Mouse (Mus musculus): ENCODE data around the gene Plvap.
"Not testable (repeated sequence)": the region's sequence is repeated elsewhere in the genome, so short reads cannot be mapped to it uniquely, and the experiment has no call there.

Gene Plvap

DNA sequence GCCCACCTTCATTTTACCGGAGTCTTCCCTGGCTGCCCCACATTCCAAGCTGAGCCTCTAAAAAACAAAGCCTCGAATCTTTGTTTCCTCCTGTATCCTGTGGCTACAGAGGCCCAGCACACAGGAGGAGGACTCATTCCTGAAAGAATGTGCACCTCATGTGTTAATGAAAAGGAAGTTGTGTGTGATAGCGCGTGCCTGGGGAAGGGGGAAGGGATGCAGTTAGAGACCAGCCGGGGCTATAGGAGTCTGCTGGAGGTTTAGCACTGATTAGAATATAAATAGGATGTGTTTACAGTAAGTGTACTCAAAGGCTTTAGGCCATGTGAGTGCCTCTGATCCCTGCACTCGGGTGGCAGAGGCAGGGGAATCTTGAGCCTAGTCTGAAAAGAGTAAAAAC is 14.7 kb upstream of the Plvap start:
- DNase-seq (ENCODE audit: low spot score in 2 of 2), result no peak

DNA sequence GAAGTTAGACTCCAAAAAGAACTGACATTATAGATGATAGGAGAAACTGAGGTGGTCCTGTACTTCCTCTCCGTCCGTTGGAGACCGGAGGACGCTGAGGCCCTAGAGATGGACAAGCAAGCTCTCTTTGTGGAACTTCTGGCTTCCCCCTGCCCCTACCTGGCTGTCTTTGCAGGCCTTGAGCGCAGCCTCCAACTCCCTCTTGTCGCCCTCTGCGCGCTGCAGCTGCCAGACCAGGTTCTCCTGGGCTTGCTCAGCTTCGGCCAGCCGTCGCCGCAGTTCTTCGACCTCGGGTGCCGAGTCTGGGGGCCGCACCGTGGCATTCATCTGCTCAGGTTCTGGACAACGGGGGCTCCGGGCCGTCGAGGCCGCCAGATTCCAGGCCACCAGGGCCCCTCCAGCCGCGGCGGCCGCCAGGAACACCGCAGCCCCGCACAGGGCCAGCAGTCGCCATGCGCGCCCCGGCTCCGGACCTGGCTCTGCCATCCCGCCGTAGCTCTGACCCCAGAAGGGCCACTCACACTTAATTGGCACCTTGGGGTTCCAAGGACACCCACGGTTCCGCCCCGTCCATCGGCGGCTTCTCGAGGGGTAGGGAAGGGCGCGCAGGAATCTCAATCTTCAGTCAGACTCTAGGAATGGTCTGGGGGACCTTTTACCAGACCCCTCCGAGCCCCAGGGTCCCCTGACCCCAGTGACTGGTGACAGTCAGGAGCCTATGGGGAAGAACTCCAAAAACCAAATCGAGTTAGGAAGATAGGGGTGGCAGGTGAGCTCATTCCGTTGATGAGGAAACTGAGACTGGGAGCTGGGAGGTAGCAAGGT is 13.9 kb upstream of the Plvap start, which contains the start of gene Ccdc194:
Ccdc194 (minus strand) TSS at position 486 of the 825 bp plus-strand sequence.
- no peak for DNase-seq (ENCODE audit: low spot score in 2 of 2)

DNA sequence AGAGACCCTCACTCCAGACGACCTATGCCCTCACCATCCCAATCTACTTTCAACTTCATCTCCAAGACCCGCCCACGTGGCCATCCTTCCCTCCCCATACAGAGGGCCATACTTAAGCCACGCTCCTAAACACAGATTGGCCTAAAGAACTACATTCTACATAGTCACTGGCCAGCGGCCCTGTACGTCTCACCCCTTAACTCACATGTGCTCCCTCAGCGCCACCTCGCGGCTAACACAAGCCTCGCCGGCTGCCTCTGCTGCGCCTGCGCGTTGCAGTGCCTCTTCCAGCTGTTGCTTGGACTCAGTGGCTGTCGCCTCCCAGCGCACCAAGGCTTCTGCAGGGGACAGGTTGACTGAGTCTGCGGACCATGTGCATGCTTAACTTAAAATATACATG is 10.1 kb upstream of the Plvap start:
- DNase-seq (ENCODE audit: low spot score in 2 of 2), result peak; percentile 80 to 87

DNA sequence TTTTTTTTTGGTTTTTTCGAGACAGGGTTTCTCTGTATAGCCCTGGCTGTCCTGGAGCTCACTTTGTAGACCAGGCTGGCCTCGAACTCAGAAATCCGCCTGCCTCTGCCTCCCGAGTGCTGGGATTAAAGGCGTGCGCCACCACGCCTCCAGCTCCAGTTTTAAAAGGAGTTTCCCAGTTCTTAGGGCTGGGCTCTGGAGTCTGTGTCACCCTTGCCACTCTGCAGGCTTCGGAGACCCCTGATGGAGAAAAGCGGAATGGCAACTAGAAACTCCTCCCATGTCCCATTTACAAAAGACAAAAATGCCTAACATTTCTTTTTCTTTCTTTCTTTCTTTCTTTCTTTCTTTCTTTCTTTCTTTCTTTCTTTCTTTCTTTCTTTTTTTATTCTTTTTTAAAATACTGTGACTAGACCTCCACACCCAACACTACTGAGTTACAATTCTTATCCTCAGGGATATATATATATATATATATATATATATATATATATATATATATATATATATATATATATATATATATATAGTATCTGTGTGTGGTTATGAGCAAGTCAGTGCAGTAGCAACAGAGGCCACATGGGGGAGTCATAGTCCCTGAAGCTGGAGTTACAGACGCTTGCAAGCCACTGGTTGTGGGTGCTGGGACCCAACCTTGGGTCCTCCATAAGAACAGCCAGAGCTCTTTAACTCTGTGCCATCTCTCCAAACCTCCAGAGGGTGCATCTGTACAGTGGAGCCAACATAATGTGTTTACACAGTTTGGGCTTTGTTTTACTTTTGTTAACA is 7.7 kb upstream of the Plvap start:
- DNase-seq (ENCODE audit: low spot score in 2 of 2), result not testable (repeated sequence)

DNA sequence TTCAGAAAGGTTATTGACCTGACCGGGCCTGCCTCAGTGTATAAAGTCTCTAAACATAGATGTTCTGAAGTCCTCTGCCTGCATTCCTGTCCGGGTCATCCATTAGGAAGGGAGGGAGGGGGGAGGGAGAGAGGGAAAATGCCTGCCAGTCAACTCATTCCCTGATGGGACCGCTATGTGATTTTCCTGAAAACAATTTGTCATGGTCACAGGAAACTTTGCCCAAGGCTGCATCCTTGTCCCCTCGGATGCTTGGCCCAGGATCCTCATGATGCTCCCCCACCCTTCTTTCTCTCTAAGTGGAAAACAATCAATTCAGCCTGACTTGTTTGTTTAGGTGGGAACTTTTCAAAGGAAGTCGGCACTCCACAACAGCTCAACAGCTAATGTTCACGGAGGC is 5.2 kb upstream of the Plvap start:
- no peak for DNase-seq (ENCODE audit: low spot score in 2 of 2)

DNA sequence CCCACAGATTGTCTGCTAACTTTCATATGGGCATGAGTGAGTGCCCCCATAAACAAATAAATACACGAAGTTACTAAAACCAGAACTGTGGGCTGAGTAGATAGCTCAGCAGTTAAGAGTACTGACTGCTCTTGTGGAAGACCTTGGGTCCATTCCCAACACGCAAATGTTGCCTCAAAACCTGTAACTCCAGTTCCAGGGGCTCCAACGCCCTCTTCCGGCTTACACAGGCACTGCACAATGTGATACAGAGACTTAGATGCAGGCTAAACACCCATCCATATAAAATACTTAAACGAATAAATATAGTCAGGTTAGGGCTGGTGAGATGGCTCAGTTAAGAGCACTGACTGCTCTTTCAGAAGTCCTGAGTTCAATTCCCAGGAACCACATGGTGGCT is 3.5 kb upstream of the Plvap start:
- no peak for DNase-seq (ENCODE audit: low spot score in 2 of 2)

DNA sequence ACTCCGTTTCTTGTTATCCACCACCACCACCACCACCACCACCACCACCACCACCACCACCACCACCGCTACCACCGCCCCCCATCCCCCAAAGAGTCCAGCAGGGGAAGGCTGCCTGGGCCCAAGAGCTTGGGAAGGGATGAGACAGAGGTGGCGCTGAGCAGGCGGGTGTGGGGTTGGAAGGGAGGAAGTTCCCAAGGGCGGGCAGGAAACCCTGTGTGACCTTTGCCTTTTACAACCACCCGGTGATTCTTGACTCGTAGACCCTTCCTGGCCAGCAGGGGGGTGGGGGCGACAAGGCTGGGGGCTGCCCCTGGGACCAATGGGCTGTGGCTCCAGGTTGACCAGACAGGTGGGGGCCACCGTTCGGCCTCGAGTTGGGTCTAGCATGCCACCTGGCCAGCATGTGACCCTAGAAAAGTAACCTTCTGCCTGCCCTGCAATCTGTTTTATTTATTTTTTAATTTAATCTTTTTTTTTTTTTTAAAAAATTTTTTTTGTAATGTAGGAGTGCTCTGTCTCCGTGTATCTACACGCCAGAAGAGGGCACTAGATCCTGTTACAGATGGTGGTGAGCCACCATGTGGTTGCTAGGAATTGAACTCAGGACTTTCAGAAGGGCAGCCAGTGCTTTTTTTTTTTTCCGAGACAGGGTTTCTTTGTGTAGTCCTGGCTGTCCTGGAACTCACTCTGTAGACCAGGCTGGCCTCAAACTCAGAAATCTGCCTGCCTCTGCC is 1.6 kb upstream of the Plvap start:
- DNase-seq (ENCODE audit: low spot score in 2 of 2), result no peak

DNA sequence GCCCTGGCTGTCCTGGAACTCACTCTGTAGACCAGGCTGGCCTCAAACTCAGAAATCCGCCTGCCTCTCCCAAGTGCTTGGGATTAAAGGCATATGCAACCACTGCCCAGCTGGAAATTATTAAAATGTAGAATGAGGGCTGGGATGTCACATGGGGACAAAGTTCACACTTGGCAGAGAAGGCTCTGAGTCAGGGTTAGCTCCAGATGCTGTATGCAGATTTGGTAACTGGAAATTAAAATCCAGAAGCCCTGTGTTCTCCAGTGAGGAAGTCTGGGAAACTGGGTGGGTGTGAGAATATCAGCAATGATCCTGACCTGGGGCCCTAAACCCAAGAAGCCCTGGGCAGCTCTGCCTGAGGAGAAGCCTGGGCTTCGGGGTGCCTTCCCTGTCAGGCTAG is 2.2 kb downstream of the Plvap start:
- DNase-seq (ENCODE audit: low spot score in 2 of 2), result no peak

DNA sequence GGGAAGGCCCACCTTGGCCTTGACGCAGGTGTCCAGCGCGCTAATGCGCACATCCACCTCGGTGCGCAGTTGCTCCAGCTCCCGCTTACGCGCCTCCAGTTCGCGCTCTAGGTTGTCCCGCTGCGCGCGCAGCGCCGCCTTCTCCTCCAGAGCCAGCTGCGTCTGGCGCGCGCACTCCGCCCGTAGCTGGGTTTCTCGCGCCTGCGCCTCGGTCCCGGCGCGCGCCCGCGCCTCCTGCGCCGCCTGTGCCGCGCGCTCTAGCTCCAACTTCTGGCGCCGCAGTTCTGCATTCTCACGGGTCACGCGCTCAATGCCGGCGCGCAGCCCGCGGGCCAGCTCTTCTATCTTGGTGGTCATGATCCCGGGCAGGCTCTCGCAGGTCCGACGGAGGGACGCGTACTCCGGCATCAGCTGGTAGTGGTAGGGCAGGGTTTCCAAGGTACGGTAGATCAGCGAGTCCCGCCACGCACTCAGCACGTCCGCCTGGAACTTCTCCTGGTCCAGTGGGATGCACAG is 3.9 kb downstream of the Plvap start:
- DNase-seq (ENCODE audit: low spot score in 2 of 2), result peak; percentile 62 to 77

DNA sequence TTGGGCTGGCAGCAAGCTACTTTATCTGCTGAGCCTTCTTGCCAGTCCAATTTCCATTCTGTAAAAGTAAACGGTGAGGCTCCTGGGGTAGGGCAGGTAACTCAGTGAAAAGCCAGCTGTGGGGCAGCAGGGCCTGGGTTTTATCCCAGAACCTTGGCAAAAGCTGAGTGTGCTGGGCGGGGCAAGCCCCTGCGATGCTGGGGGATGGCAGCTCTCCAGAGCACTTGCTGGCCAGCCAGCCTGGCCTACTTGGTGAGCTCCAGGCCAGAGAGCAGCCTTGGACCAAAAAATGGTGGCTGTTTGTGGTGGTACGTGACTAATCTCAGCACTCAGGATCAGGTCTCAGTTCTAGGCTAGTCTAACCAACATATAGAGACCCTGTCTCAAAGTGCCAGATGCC is 5.6 kb downstream of the Plvap start:
- no peak for DNase-seq (ENCODE audit: low spot score in 2 of 2)

DNA sequence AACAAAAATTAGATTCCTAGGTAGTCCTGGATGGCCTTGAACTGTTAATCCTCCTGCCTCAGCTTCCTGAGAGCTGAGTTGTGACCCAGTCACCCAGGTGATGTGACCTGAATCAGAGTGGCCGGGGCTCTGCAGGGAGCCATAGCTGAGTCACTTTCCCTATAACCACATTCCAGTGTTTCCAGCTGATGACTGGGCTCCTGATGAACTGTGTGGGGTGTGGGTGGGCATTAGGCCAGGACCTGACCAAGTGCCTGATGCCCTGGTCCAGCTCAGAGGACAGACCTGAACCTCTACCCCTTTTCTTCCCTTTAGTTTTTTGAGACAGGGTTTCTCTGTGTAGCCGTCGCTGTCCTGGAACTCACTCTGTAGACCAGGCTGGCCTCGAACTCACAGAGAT is 6.2 kb downstream of the Plvap start:
- DNase-seq (ENCODE audit: low spot score in 2 of 2), result no peak

DNA sequence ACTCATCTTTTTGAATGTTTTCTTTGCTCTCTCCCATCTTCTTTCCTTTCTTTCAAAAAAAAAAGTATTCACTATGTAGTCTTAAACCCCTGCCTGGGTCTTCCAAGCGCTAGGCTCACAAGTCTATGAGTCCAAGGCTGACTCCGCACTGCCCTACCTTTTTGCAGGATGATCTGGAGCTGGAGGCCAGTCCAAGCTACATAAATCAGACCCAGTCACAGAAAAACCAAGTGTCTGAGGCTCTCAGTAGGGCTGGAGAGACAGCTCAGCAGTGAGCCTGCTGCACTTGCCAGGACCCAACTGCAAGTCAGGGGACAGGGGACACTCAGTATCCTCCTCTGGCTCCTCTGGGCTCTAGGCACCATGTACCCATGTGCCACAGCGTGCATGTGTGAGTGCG is 7.2 kb downstream of the Plvap start:
- no peak for DNase-seq (ENCODE audit: low spot score in 2 of 2)

DNA sequence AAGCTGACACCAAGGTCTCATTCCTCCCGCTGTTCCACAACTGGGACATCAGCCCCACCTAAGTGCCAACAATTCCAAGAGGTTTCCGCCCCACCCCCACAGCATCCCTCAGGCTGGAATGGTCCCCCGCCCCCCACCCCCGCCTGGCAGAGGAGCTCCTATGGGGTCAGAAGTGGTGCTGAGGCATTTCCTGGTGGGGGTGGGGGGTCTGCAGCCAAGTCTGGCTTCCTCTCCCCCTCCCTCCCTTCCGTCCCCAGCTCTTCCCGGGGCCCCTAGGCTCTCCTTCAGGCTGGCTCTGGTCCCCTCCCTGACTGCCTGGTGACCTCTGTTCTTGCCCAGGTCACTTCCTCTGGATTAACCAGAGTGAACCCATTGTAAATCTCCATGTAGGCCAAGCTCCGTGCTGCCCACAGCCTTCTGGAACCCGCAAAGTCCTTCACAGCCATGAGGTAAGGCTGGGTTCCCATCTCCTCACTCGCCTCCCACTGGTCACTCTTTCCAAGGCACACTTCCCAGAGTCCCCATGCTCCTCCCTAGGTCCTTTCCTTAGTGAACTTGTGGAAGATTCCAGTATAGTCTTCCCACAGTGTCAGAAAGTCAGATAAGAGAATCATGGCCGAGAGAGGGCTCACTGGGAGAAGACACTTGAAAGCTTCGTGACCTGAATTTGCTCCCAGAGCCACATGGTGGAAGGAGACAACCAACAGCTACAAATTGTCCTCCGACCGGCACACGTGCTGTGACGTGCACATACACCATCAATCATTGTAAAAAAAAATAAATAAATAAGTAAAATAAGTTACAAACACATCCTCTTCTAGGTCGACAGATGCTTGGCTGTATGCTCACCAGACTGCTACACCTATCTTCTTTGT is 12.5 kb downstream of the Plvap start:
- no peak for DNase-seq (ENCODE audit: low spot score in 2 of 2)

DNA sequence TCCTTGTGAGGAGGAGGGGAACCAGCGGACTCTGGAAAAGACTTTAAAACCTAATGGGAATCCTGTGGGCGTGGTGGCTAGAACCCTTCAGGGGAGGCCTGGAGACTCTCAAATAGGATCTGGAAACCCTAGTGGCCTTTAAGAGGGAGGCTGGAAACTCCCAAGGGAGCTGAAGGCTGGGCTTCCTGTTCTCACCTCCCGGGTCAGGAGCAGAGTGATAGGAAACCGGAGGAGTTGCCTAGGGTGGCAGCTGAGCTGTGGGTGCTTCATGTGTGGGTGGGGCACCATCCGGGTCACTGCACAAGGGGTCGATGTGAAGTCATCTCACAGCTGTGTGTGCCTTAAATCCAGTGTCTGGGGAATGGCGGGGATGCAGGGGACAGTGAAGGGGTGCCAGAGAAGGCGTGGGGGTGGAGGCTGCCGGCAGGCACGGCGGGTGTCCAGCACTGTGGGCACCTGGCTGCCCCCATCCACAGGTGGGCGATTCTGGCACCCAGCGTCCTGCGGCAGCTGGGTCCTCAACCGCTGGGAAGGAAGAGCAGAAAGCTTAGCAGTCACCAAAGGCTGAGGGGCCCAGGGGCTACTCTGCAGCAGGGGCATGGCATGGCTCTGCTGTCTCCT is 13.6 kb downstream of the Plvap start:
- no peak for DNase-seq (ENCODE audit: low spot score in 2 of 2)

DNA sequence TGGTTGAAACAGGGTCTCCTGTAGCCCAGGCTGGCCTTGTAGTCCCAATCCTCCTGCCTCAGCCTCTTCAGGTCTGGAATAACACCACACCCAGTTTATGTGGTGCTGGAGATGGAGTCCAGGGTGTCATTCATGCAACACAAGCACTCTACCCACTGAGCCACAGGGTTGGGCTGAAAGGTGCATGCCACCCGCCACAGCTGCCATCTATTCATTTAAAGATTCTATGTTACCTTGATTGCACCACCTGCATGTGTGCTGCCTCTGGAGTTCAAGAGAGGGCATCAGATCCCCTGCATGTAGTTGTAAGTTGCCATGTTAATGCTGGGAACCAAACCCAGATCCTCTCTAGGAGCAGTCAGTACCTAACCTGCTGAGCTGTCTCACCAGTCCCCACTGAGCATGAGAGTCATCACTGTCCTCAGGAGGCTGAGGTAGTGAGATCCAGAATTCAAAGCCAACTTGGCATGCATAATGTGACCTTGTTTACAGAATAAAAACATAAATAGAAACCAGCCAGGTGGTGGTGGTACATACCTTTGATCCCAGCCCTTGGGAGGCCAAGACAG is 14.4 kb downstream of the Plvap start:
- no peak for DNase-seq (ENCODE audit: low spot score in 2 of 2)

DNA sequence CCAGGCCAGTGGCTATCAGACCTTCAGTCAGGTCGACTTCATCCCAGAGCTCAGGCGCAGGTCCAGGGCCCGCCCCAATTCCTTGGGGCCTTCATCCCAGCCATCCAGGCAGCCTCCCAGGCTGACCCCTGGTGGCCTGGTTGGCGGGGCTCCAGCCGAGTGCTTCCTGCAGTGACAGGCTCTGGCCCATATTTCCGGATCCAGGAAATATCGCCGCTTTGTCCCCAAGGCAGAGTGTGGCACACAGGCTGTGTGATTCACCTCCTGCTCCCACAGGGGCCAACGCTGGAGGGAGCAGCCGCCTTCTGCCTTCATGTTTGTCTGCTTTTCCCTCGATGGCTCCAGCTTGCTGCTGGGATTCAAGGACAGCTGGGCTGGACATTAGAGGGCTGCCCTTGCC is 15.1 kb downstream of the Plvap start:
- DNase-seq (ENCODE audit: low spot score in 2 of 2), result peak in 1 of 2 experiments; percentile 52

DNA sequence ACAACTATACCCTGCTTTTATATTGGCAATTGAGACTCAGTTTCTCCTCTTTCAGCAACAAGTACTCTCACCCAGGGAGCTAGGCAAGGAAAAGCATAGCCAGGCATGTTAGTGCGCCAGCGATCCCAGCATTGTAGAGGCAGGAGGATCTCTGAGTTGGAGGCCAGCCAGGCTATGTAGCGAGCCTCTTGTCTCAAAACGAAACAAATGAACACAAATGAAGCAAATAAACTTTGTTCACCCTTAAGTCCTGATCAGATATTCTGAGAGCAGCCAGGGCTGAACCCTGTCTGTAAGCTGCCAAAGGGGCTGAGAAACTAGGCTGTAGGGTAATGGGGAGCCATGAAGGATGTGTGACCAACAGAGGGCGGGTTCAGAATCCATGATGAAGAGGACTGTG is 15.7 kb downstream of the Plvap start:
- DNase-seq (ENCODE audit: low spot score in 2 of 2), result peak in 1 of 2 experiments; percentile 14

DNA sequence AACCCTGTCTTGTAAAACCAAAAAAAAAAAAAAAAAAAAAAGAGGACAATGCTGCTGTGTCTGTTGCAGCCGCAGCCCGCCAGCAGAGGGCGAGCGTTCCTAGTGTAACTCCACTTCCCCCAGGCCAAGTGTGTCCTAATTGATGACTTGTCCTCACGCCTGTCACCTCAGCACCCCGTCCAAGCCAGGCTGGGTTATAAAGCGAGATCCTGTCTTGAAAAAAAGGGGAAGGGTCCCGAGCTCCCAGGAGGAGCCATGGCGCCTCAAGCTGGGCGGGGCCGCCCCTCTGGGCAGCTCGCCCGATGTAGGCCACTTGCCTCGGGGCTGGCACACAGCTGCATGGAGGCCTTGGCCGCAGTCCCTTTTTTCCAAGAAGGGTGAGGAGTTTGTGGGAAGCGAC is 16.5 kb downstream of the Plvap start:
- DNase-seq (ENCODE audit: low spot score in 2 of 2), result peak; percentile 65 to 77

DNA sequence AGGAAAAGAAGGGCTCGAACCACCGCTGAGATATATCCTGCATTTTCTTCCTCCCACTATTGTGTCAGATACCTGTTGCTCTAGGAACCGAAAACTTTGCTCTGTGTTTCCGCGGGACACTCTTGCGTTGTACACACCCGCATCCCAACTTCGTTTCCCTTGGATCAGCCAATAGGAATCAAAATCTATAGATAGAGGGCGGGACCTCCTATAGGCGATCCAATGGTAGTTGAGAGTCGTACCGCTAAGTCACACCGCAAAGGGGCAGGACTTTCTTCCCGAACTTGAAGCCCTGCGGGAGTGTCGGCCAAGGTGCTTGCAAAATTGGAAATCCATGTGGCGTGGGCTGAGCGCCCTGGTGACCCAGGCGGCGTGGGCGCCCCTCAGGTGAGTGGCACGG is 23.1 kb downstream of the Plvap start:
- peak; percentile 85 to 87 for DNase-seq (ENCODE audit: low spot score in 2 of 2)

Measured in frontal cortex, postnatal 10 days (tissue).